Mouse (Mus musculus) retina, postnatal 7 days (tissue): Measurements from ENCODE around the gene 1700001L19Rik.

Experiments used
- DNase-seq: peaks from one replicate; pipeline ENCODE4 v3.0.0-alpha.2; 2012; ENCODE audit warnings: low read depth, low spot score

1700001L19Rik gene

GRCm38 (mm10) chr13:68597199-68597598 lies at the start of gene 1700001L19Rik:
1700001L19Rik (plus strand) TSS chr13:68597421.
- no peak for DNase-seq

GRCm38 (mm10) chr13:68553391-68553790 lies 43.8 kb upstream of the 1700001L19Rik start:
- peak; percentile 11 for DNase-seq

DNA sequence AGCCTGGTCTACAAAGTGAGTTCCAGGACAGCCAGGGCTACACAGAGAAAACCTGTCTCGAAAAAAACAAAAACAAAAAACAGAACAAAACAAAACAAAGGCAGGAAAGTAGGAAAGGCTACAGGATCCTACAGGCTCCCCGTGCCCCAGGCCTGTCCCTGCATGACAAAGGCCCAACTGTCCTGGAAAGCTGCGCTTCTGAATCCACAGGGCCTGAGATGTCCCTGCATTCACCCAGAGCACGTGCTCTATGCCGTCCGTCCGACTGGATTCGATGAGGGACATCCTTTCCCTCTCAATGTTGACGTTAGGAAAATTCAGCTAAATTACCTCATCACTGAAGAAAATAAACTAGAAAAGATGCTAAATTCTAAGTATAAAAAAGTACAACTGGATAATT lies 29.1 kb upstream of the 1700001L19Rik start:
- no peak for DNase-seq

DNA sequence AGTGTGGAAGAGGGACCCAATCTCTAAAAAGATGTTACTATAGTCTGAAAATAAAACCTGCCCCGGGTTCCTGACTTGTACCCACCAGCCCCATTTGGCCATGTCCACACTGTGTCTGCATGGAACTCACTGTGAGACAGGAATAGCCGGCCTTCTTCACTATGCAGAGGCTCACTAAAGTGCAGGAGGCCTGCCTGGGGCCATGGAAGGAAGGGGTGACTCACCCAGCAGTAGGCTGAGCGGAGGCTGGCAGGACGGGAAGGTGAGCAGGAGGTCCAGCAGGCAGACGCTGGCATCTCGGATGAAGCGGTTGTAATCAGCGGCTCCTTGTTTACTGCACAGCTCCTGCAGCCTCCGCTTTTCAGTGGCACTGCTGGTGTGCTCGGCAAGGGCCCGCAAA lies 28.7 kb upstream of the 1700001L19Rik start:
- no peak for DNase-seq

DNA sequence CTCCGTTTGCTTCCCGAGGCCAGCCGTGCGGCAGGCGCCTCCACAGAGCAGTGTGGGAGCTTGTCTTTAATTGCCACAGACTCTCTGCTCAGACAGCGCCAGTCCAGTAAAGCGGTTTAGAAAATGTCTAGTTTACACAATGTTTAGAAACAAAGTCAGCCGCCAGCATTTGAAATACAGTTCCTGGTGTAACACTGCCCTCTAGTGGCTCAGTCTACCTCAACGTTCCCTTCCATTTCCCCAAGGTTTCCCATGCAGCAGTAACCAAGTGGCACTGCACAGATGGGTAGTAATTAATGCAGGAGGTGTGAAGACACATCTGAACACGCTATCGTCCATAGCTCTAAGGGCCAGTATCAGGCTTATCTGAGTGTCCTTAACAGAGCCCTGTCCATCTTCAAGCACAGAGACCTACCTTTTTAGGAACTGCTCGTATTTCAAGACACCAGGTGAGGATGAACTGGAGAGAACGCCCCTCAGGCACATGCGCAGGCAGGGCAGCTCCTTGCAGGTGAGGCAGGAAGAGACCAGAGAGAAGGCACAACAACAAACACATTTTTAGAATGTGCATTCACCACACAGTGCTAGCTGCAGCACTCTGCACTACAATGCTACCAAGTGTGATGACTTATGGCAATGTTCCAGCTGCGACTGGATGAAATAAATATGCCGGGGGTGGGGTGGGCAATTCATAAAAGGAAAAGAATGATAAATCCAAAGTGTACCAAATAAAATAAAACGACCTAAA lies 27.5 kb upstream of the 1700001L19Rik start:
- peak; percentile 31 for DNase-seq

- DNase-seq, result no peak
Measured at GRCm38 (mm10) chr13:68572247-68572646, 25.0 kb upstream of the 1700001L19Rik start.

DNA sequence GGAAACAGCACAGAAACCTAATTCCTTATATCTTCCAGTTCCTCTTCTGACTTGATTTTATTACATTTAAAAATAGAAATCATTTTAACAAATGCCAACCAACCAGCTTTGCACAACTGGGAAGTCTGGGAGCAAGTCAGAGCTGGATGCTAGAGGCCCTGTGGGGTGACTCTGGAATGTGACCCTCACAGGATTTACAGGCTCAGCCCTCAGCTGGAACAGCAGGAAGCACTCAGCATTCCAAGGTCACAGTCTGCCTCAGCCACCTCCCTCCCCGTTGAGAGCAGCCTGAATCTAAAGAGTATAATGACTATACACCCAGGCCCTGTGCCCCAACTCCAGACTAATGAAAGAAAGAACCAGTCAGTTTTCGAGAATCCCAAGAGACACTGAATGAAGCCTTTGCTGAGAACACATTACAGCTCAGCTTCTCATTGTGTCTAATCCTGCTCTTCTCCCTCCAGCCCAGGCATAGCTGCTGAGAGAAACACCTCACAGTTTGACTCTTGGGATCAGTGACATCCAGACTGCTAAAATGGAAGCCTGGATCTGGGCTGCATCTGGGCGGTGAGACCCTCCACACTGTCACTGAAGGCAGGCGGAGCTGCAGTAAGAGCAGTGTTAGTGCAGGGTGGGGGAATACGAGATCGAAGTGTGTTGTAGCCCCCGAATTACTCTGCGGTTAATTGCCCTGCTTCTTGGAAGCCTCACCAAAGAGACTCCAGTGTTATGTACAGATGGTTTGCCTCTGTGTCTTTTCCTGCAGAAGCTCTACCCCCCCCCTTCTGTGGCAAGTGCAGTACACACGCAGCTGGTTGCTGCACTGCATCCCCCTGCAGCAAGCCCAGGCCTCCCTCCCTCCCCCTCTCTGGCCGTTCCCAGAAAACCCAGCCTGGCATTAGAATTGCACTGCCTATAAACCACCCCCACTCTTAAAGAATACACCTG lies 24.0 kb upstream of the 1700001L19Rik start:
- no peak for DNase-seq

- DNase-seq, result no peak
Measured at GRCm38 (mm10) chr13:68574398-68574797, 22.8 kb upstream of the 1700001L19Rik start.

GRCm38 (mm10) chr13:68577945-68578344 lies 19.3 kb upstream of the 1700001L19Rik start:
- no peak for DNase-seq

DNA sequence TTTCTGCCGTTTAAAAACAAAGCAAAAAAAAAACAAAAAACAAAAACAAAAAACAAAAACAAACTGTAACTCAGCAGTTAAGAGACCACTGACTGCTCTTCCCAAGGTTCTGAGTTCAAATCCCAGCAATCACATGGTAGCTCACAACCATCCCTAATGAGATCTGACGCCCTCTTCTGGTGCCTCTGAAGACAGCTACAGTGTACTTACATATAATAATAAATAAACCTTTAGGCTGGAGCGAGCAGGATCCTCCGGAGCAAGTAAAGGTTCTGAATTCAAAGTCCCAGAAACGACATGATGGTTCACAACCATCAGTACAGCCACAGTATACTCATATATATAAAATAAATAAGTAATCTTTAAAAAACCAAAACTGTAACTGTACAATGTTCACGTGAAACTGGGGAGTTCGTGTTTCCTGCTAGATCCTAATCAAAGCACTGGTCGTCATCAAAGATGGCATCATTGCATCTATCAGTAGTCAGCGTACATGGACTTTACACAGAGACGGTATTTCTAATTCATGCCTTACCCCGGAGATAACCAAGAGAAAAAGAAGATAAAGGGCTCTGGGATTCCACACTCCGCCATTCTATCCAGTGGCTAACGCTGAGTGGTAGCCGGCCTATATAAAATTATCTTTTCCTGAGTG lies 16.0 kb upstream of the 1700001L19Rik start:
- DNase-seq, result no peak

- DNase-seq, result peak; percentile 95
Measured at GRCm38 (mm10) chr13:68581747-68582516, 15.3 kb upstream of the 1700001L19Rik start, which contains the start of the genes Mtrr and Fastkd3. Mtrr (minus strand) TSS chr13:68582149. Fastkd3 (plus strand) TSS chr13:68582234.

- DNase-seq, result no peak
Measured at GRCm38 (mm10) chr13:68582517-68582780, 14.8 kb upstream of the 1700001L19Rik start.

GRCm38 (mm10) chr13:68583961-68584360 lies 13.3 kb upstream of the 1700001L19Rik start:
- DNase-seq, result no peak

DNA sequence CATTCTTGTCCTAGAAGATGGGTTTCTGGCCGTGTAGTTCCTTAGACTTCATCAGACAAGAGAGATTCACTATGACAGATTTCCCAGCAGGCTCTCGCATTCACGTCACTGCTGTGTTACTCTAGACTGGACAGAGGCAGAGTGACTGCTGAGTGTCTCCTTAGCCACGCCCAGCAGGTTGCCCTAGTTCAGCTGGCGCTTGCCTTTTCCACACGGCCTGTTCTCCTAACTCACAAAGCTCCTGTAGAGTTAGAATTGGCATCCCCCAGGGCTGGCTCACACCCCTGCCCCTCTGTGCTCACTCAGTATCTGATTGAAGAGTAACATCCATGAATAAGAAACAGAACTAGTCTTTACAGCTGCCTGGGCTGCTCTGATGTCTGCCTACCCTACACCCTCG lies 11.8 kb upstream of the 1700001L19Rik start:
- no peak for DNase-seq

GRCm38 (mm10) chr13:68588352-68588751 lies 8.9 kb upstream of the 1700001L19Rik start:
- DNase-seq, result no peak

GRCm38 (mm10) chr13:68593797-68594196 lies 3.4 kb upstream of the 1700001L19Rik start:
- DNase-seq, result peak; percentile 30

DNA sequence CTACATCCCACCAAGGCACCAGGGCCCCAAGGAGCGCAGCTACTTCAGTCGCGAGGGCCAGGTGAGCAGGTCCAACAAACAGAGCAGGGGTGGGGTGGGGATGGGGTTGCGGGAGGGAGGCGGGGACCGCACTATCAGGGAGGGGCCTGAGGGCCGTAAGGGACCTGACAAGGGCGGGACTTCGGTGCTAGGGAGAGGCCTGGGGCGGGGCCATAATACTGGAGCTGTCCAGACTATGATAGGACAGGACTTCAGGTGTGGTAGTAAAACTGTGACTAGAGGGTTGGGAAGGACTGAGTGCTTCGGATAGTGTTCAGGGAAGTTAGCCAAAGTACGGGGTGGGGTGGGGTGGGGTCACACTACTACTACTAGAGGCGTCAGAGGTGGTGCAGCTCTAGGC lies 446 bp downstream of the 1700001L19Rik start:
- no peak for DNase-seq

DNA sequence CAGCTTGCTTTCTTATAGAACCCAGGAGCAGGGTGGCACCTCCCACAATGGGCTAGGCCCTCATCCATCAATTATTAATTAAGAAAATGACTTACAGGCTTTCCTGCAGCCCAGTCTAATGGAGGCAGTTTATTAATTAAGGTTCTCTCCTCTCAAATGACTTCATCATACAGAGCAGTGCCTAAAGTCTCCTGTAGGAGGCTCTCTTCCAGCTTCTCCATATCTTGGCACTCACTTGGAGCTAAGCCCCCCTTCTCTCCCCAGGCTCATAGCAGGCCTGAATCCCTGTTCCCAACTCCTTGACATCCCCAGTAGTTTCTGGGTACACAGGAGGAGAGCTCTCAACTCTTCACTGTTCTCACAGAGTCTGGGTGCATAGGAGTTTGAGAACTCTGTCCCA lies 1.7 kb downstream of the 1700001L19Rik start:
- no peak for DNase-seq

DNA sequence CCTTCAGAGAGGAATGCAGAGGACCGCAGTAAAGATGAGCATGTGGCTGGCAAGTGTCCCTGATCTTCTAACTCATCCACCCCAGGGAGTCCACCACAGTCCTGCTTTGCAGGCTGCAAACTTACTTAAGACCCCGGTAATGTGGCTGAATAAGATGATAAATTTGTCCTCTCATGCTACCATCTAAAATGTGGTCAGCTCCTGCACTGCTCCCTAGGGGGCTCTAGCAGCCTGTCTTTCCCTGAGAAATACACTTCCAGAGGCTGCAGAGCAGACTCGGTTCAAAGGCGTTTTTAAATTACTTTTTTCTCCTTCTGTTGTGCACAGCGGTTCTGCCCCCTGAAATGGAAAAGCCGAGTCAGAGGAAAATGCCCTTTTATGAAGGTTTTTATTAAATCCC lies 4.0 kb downstream of the 1700001L19Rik start:
- DNase-seq, result no peak

- no peak for DNase-seq
Measured at GRCm38 (mm10) chr13:68603085-68603484, 5.9 kb downstream of the 1700001L19Rik start.

DNA sequence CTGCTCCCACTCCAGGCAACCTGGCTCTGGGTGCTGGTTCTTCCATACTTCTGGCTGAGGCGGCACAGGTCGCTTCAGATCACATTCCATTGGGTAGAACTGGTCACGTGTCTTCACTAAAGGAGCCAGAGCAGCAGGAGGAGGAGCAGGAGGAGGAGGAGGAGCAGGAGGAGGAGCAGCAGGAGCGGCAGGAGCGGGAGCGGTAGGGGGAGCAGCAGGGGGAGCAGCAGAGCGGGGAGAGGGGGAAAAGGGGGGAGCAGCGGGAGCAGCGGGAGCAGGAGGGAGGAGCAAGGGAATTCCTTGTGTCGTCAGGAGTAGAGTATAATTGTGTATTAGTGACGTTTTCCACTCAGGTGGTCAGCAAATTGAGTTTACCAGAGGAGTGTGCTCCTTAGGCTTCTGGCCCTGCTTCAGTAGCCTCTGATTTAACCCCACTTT lies 8.5 kb downstream of the 1700001L19Rik start:
- no peak for DNase-seq
